Mouse (Mus musculus): ENCODE data around the gene Mgl2. TPM values are rescaled to one million over a fixed set of nuclear protein-coding genes. Genes with fewer than 3 reads are reported as not detected.

Gene Mgl2
- polyA plus RNA-seq, 1 experiment from 2014 or later, result 1.6 TPM

GRCm38 (mm10) chr11:70178311-70178710 is 48.2 kb downstream of the Mgl2 start:
- H3K4me3 ChIP-seq (replicated peaks; ENCODE audit: low read length), result no peak overlapping the region
- no peak overlapping the region for H3K27ac ChIP-seq (ENCODE audit: low read length)
- WGBS, result 82% methylated on average over 11 of the region's 11 CpGs
- H3K4me1 ChIP-seq (ENCODE audit: control insufficient read depth, insufficient read depth, low read length), result no peaks in the 10 kb centered on the region
- ATAC-seq (ENCODE audit: insufficient read depth, low FRiP score), result no peak
- H3K27me3 ChIP-seq (ENCODE audit: control insufficient read depth, insufficient read depth, low read length), result no peaks in the 10 kb centered on the region
- no peaks in the 10 kb centered on the region for H3K36me3 ChIP-seq (ENCODE audit: control insufficient read depth, insufficient read depth, low read length)
- H3K9me3 ChIP-seq (replicated peaks; ENCODE audit: control insufficient read depth, low read length), result no peaks in the 10 kb centered on the region
- no peak overlapping the region for H3K9ac ChIP-seq (ENCODE audit: low read length)
- no peak overlapping the region for H3K4me2 ChIP-seq (ENCODE audit: low read depth, low read length)

- H3K27ac ChIP-seq (ENCODE audit: low read length), result no peak overlapping the region
- 78% methylated on average over 11 of the region's 11 CpGs for WGBS
- H3K9ac ChIP-seq (ENCODE audit: low read length), result no peak overlapping the region
- no peaks in the 10 kb centered on the region for H3K4me1 ChIP-seq (ENCODE audit: control insufficient read depth, insufficient read depth, low read length)
- no peak overlapping the region for H3K4me2 ChIP-seq (ENCODE audit: low read depth, low read length)
- no peak for ATAC-seq (ENCODE audit: insufficient read depth, low FRiP score)
- H3K4me3 ChIP-seq (replicated peaks; ENCODE audit: low read length), result no peak overlapping the region
- no peaks in the 10 kb centered on the region for H3K27me3 ChIP-seq (ENCODE audit: control insufficient read depth, insufficient read depth, low read length)
- no peaks in the 10 kb centered on the region for H3K36me3 ChIP-seq (ENCODE audit: control insufficient read depth, insufficient read depth, low read length)
- no peaks in the 10 kb centered on the region for H3K9me3 ChIP-seq (replicated peaks; ENCODE audit: control insufficient read depth, low read length)
These were observed 48.6 kb downstream of the Mgl2 start for GRCm38 (mm10) chr11:70178756-70179155.

GRCm38 (mm10) chr11:70179401-70179800 is 49.3 kb downstream of the Mgl2 start:
- H3K9ac ChIP-seq (ENCODE audit: low read length), result no peak overlapping the region
- H3K27me3 ChIP-seq (ENCODE audit: control insufficient read depth, insufficient read depth, low read length), result no peaks in the 10 kb centered on the region
- H3K36me3 ChIP-seq (ENCODE audit: control insufficient read depth, insufficient read depth, low read length), result no peaks in the 10 kb centered on the region
- 32% methylated on average over 14 of the region's 14 CpGs for WGBS
- H3K9me3 ChIP-seq (replicated peaks; ENCODE audit: control insufficient read depth, low read length), result no peaks in the 10 kb centered on the region
- H3K4me3 ChIP-seq (replicated peaks; ENCODE audit: low read length), result no peak overlapping the region
- ATAC-seq (ENCODE audit: insufficient read depth, low FRiP score), result no peak
- H3K27ac ChIP-seq (ENCODE audit: low read length), result no peak overlapping the region
- no peaks in the 10 kb centered on the region for H3K4me1 ChIP-seq (ENCODE audit: control insufficient read depth, insufficient read depth, low read length)
- no peak overlapping the region for H3K4me2 ChIP-seq (ENCODE audit: low read depth, low read length)

GRCm38 (mm10) chr11:70180496-70180895 is 50.4 kb downstream of the Mgl2 start:
- no peak for ATAC-seq (ENCODE audit: insufficient read depth, low FRiP score)
- Histone ChIP-seq H3K9ac (ENCODE audit: low read length) (no peak overlapping the region), H3K9me3 (replicated peaks; ENCODE audit: control insufficient read depth, low read length) (no peaks in the 10 kb centered on the region), H3K4me2 (ENCODE audit: low read depth, low read length) (no peak overlapping the region), H3K27ac (ENCODE audit: low read length) (no peak overlapping the region), H3K36me3 (ENCODE audit: control insufficient read depth, insufficient read depth, low read length) (no peaks in the 10 kb centered on the region), H3K27me3 (ENCODE audit: control insufficient read depth, insufficient read depth, low read length) (no peaks in the 10 kb centered on the region), H3K4me3 (replicated peaks; ENCODE audit: low read length) (no peak overlapping the region), H3K4me1 (ENCODE audit: control insufficient read depth, insufficient read depth, low read length) (no peaks in the 10 kb centered on the region)
- WGBS, result 90% methylated on average over 4 of the region's 4 CpGs

- H3K9ac ChIP-seq (ENCODE audit: low read length), result no peak overlapping the region
- H3K9me3 ChIP-seq (replicated peaks; ENCODE audit: control insufficient read depth, low read length), result no peaks in the 10 kb centered on the region
- H3K4me1 ChIP-seq (ENCODE audit: control insufficient read depth, insufficient read depth, low read length), result no peaks in the 10 kb centered on the region
- H3K4me3 ChIP-seq (replicated peaks; ENCODE audit: low read length), result no peak overlapping the region
- H3K27me3 ChIP-seq (ENCODE audit: control insufficient read depth, insufficient read depth, low read length), result no peaks in the 10 kb centered on the region
- no peak for ATAC-seq (ENCODE audit: insufficient read depth, low FRiP score)
- no peaks in the 10 kb centered on the region for H3K36me3 ChIP-seq (ENCODE audit: control insufficient read depth, insufficient read depth, low read length)
- 54% methylated on average over 7 of the region's 7 CpGs for WGBS
- H3K27ac ChIP-seq (ENCODE audit: low read length), result no peak overlapping the region
- no peak overlapping the region for H3K4me2 ChIP-seq (ENCODE audit: low read depth, low read length)
These were observed 55.0 kb downstream of the Mgl2 start for GRCm38 (mm10) chr11:70185120-70185519.

Other genes starting within 250 kb of the Mgl2 start
- 15.1 and 24.7 TPM in 2 replicates for gene Kctd11, start 248.9 kb upstream of the Mgl2 start, polyA plus RNA-seq (2015; fragmentation: Nextera tagmentation; extraction: Ambion mirVana)
- 4.0 and 5.1 TPM in 2 replicates for gene Acap1, start 234.8 kb upstream of the Mgl2 start, polyA plus RNA-seq (2015; fragmentation: Nextera tagmentation; extraction: Ambion mirVana)
- gene 2810408A11Rik, start 229.3 kb upstream of the Mgl2 start, polyA plus RNA-seq (2015; fragmentation: Nextera tagmentation; extraction: Ambion mirVana), result 4.9 TPM in 2 replicates
- gene Neurl4, start 229.3 kb upstream of the Mgl2 start, polyA plus RNA-seq (2015; fragmentation: Nextera tagmentation; extraction: Ambion mirVana), result 7.5 TPM in 2 replicates
- gene Gps2, start 216.4 kb upstream of the Mgl2 start, polyA plus RNA-seq (2015; fragmentation: Nextera tagmentation; extraction: Ambion mirVana), result 61.6 and 63.4 TPM in 2 replicates
- 1,516 and 1,535 TPM in 2 replicates for gene Eif5a, start 208.4 kb upstream of the Mgl2 start, polyA plus RNA-seq (2015; fragmentation: Nextera tagmentation; extraction: Ambion mirVana)
- 2.9 and 3.8 TPM in 2 replicates for gene Ybx2, start 194.5 kb upstream of the Mgl2 start, polyA plus RNA-seq (2015; fragmentation: Nextera tagmentation; extraction: Ambion mirVana)
- gene Slc2a4, start 182.1 kb upstream of the Mgl2 start, polyA plus RNA-seq (2015; fragmentation: Nextera tagmentation; extraction: Ambion mirVana), result 38.3 and 39.1 TPM in 2 replicates
- gene Cldn7, start 165.6 kb upstream of the Mgl2 start, polyA plus RNA-seq (2015; fragmentation: Nextera tagmentation; extraction: Ambion mirVana), result 397 and 438 TPM in 2 replicates
- gene Ctdnep1, start 149.2 kb upstream of the Mgl2 start, polyA plus RNA-seq (2015; fragmentation: Nextera tagmentation; extraction: Ambion mirVana), result 17.5 and 17.7 TPM in 2 replicates
- 102 and 103 TPM in 2 replicates for gene Elp5, start 147.8 kb upstream of the Mgl2 start, polyA plus RNA-seq (2015; fragmentation: Nextera tagmentation; extraction: Ambion mirVana)
- 485 and 494 TPM in 2 replicates for gene Gabarap, start 139.2 kb upstream of the Mgl2 start, polyA plus RNA-seq (2015; fragmentation: Nextera tagmentation; extraction: Ambion mirVana)
- 44.3 and 47.9 TPM in 2 replicates for gene Phf23, start 134.6 kb upstream of the Mgl2 start, polyA plus RNA-seq (2015; fragmentation: Nextera tagmentation; extraction: Ambion mirVana)
- gene Dvl2, start 129.7 kb upstream of the Mgl2 start, polyA plus RNA-seq (2015; fragmentation: Nextera tagmentation; extraction: Ambion mirVana), result 17.7 and 22.3 TPM in 2 replicates
- gene Acadvl, start 114.9 kb upstream of the Mgl2 start, polyA plus RNA-seq (2015; fragmentation: Nextera tagmentation; extraction: Ambion mirVana), result 115 and 119 TPM in 2 replicates
- gene Dlg4, start 113.4 kb upstream of the Mgl2 start, polyA plus RNA-seq (2015; fragmentation: Nextera tagmentation; extraction: Ambion mirVana), result 8.4 and 9.0 TPM in 2 replicates
- 0.31 TPM in 1 of 2 replicates, not detected in the other for gene Asgr1, start 76.2 kb upstream of the Mgl2 start, polyA plus RNA-seq (2015; fragmentation: Nextera tagmentation; extraction: Ambion mirVana)
- gene Asgr2, start 37.7 kb upstream of the Mgl2 start, polyA plus RNA-seq (2015; fragmentation: Nextera tagmentation; extraction: Ambion mirVana), result 0.71 and 0.72 TPM in 2 replicates
- 1.1 and 1.3 TPM in 2 replicates for gene Clec10a, start 25.9 kb downstream of the Mgl2 start, polyA plus RNA-seq (2015; fragmentation: Nextera tagmentation; extraction: Ambion mirVana)
- 1.5 and 1.9 TPM in 2 replicates for gene Slc16a11, start 82.4 kb downstream of the Mgl2 start, polyA plus RNA-seq (2015; fragmentation: Nextera tagmentation; extraction: Ambion mirVana)
- 9.4 and 10.5 TPM in 2 replicates for gene Slc16a13, start 90.7 kb downstream of the Mgl2 start, polyA plus RNA-seq (2015; fragmentation: Nextera tagmentation; extraction: Ambion mirVana)
- 12.1 and 13.9 TPM in 2 replicates for gene Bcl6b, start 99.5 kb downstream of the Mgl2 start, polyA plus RNA-seq (2015; fragmentation: Nextera tagmentation; extraction: Ambion mirVana)
- gene 0610010K14Rik, start 107.6 kb downstream of the Mgl2 start, polyA plus RNA-seq (2015; fragmentation: Nextera tagmentation; extraction: Ambion mirVana), result 119 and 132 TPM in 2 replicates
- gene Gm21988, start 109.5 kb downstream of the Mgl2 start, polyA plus RNA-seq (2015; fragmentation: Nextera tagmentation; extraction: Ambion mirVana), result 9.6 and 10.2 TPM in 2 replicates
- 207 and 226 TPM in 2 replicates for gene Rnasek, start 109.5 kb downstream of the Mgl2 start, polyA plus RNA-seq (2015; fragmentation: Nextera tagmentation; extraction: Ambion mirVana)
- gene Alox12, start 125.0 kb downstream of the Mgl2 start, polyA plus RNA-seq (2015; fragmentation: Nextera tagmentation; extraction: Ambion mirVana), result 17.8 and 21.0 TPM in 2 replicates
- not detected in 2 replicates for gene Alox12e, start 192.3 kb downstream of the Mgl2 start, polyA plus RNA-seq (2015; fragmentation: Nextera tagmentation; extraction: Ambion mirVana)
- 12.7 and 19.7 TPM in 2 replicates for gene Alox15, start 221.7 kb downstream of the Mgl2 start, polyA plus RNA-seq (2015; fragmentation: Nextera tagmentation; extraction: Ambion mirVana)